Mouse (Mus musculus): ENCODE results near the gene Fut11. TPM values are rescaled to one million over a fixed set of nuclear protein-coding genes. Genes with fewer than 3 reads are reported as not detected.

The Fut11 gene
- polyA plus RNA-seq (2014; fragmentation: Illumina TruSeq; extraction: RNeasy Lipid Tissue Mini Kit (QIAGEN cat#74804); ENCODE audit: low read depth, low replicate concordance) = 5.9 TPM

DNA sequence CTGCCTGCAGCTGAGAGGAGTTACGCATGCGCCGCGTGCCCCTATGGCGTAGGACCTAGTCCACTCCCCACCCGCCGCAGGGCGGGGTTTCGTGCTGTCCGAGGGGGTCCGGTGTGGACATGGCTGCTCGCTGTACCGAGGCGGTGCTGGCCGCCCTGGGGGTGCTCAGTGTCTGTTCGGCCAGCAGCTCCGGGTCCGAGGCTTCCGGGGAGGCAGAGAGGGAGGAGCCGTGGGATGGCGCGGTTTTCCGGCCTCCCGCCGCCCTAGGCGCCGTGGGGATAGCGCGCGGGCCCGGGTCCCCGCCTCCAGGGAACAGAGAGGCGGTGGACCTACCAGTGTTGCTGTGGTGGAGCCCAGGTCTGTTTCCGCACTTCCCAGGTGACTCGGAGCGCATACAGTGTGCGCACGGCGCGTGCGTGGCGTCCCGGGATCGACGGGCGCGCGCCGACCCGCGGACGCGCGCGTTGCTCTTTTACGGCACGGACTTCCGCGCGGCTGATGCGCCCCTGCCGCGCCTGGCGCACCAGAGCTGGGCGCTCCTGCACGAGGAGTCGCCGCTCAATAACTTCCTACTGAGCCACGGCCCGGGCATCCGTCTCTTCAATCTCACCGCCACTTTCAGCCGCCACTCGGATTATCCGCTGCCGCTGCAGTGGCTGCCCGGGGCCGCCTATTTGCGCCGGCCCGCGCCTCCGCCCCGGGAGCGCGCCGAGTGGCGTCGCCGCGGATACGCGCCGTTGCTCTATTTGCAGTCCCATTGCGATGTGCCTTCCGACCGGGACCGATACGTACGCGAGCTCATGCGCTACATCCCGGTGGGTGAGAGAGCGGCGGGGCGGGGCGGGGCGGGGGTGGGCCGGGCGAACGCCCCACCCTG is at the start of gene Fut11:
Gene Fut11 (plus strand): TSS at position 85 of the 877 bp plus-strand sequence.

DNA sequence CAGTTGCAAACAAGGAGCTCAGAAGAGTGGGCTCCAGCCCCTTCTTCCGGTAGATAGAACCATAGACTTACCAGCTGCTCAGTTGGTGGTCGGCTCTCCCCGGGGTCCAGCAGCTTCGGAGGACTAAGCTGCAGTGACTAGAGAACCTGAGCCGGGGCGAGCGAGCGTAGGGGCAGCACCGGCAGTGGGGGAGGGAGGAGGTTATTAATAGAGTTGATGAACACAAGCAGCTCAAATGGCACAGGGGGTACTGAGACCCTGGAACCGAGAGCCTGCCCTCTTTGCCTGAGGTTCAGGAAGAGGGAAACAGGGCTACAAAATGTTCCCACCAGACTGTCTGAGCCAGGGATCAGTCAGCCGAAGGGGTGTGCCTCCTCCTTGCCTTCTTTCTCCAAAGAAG is 38.4 kb upstream of the Fut11 start, which contains the start of gene Myoz1:
Gene Myoz1 (minus strand): TSS at position 180 of the 400 bp plus-strand sequence.

DNA sequence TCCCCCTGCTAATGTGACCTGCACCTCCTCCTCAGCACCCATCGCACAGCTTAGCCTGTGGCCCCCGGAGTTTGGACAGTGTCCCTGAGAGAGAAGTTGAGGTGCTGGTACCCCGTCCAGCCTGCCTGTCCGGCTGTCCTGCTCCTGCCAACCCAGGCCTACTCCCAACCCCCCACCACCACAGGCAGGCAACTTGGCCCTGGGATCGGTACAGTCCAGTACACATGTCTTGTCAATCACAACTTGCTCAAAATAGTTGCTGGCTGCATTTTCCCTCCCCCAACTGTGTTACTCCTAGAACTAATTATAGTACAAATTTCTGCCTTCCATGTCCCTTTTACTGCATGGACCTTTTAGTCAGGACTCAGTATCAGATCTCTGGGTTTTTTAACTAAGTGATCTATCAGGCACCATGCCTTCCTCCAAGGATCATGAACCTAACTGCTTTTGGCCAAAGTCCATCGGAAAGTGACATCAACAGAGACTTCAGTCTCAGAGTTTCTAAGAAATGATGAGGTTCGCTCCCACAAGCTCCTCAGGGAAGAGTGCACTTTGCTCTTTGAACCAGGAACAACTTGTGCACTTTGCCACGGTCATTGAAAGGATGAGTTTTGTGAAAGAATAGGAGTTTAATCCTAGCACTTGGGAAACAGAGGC is 26.5 kb upstream of the Fut11 start, which contains the start of gene Synpo2l:
Gene Synpo2l (minus strand): TSS at position 201 of the 657 bp plus-strand sequence.

DNA sequence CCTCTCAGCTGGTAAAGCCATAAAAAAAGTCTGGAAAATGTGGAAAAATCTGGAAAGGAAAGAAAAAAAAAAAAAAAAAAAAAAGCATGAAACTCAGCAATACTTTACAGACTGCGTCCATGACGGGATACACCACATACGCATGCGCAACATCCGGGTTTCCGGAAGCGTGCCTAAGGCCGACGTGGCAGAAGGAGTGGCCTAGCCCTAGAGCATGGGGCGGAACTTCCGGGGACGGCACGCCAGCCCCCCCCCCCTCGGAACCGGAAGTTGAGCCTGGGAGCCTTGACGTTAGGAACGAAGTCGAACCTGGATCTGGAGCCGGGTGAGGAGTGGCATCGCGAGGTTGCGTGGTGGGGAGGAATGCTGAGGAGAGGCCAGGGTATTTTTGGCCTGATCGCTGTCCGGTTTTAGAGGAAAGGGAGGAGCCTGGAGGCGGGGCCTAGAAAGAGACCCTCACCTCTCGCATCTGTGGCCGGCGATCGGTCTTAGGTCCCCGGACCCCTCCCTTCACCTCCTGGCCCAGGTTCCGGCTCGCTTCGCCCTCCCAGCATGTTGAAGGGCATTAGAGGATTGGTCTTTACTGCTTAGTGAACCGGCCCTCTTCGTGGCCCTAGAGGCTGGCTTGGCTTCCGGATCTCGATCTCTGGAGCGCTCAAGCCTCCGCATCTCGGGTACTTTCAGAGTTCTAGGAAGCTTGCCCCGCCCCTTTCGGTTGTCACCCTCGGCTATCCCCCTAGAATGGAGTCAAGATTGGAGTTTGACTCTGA is 20.5 kb upstream of the Fut11 start, which contains the start of gene Sec24c:
Gene Sec24c (plus strand): TSS at position 245 of the 770 bp plus-strand sequence.

DNA sequence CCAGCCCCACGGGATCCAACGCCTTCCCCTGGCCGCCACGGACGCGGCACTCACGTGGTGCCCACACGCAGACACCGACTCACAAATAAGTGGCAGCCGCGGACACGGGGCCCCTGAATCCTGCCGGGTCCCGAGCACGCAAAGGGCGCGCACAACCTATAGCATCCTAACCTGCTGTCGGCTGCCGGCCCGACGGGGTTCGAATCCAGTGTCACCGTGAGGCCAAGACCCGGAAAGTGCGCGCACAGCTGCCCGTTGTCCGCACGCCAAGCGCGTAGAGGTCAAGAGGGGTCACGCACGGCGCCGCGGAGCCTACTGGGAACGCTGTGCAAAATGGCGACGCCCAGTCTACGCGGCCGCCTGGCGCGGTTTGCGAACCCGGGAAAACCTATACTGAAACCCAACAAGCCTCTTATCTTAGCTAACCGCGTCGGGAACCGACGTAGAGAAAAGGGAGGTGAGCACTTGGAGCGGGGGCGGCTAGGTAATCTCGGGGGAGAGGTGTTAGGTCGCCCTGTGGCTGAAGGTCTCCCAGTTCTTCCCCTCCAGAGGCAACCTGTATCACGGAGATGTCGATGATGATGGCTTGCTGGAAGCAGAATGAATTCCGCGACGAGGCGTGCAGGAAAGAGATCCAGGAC is 8.1 kb downstream of the Fut11 start, which contains the start of gene Chchd1:
Gene Chchd1 (plus strand): TSS at position 266 of the 641 bp plus-strand sequence.

DNA sequence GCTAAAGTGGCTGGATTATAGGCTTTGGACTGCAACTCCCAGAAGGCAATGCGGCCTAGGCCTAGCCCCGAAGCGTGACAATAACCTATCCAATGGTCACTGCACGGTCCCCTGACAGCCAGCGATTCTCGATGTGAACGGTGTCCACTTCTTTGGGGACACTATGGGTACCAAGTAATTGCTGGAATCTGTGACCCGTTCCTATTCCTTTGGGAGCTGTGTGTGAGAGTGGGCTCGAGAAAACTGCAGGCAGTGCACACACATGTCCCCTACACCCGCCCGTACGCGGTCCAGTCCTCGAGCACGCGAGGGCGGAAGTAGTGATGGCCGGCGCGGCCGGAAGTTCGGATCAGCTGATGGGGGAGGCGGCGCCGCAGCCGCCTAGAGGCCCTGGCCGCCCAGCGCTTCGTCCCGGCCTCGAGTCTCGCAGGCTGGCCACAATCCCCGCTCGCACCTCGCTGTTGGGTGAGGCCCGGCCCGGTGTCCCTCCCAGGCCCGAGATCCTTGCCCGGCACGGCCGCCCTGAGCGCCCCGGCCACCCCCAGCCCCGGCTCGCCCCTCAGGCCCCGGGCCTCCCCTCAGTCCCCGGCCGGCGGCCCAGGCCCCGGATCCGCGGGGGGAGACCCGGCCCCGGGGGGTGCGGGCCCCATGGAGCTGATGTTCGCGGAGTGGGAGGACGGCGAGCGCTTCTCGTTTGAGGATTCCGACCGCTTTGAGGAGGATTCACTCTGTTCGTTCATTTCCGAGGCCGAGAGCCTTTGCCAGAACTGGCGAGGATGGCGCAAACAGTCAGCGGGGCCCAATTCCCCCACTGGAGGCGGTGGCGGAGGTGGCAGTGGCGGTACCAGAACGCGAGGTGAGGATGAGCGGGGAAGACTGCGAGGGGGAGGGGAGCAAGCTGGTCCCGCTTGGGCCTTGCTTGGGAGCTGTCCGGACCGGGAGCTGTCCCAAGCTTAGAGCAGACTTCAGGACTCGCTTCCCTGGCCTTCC is 12.7 kb downstream of the Fut11 start, which contains the start of gene Zswim8:
Gene Zswim8 (plus strand): TSS at position 352 of the 990 bp plus-strand sequence.

GRCm38 (mm10) chr14:20733952-20734774 is 39.4 kb downstream of the Fut11 start, which contains the start of gene Ndst2:
TSS of gene Ndst2 (minus strand) at chr14:20734562.

Other genes with a start within 250 kb of the Fut11 start
- gene Cfap70, start 242.7 kb upstream of the Fut11 start, polyA plus RNA-seq (2014; fragmentation: Illumina TruSeq; extraction: RNeasy Lipid Tissue Mini Kit (QIAGEN cat#74804); ENCODE audit: low read depth, low replicate concordance) = not detected
- gene Anxa7, start 214.8 kb upstream of the Fut11 start, polyA plus RNA-seq (2014; fragmentation: Illumina TruSeq; extraction: RNeasy Lipid Tissue Mini Kit (QIAGEN cat#74804); ENCODE audit: low read depth, low replicate concordance) = 69.3 TPM
- 0.82 TPM for gene Mss51, start 198.1 kb upstream of the Fut11 start, polyA plus RNA-seq (2014; fragmentation: Illumina TruSeq; extraction: RNeasy Lipid Tissue Mini Kit (QIAGEN cat#74804); ENCODE audit: low read depth, low replicate concordance)
- gene Ppp3cb, start 148.4 kb upstream of the Fut11 start, polyA plus RNA-seq (2014; fragmentation: Illumina TruSeq; extraction: RNeasy Lipid Tissue Mini Kit (QIAGEN cat#74804); ENCODE audit: low read depth, low replicate concordance) = 62.6 TPM
- 1.6 TPM for gene Usp54, start 53.9 kb upstream of the Fut11 start, polyA plus RNA-seq (2014; fragmentation: Illumina TruSeq; extraction: RNeasy Lipid Tissue Mini Kit (QIAGEN cat#74804); ENCODE audit: low read depth, low replicate concordance)
- not detected for gene Myoz1, start 38.4 kb upstream of the Fut11 start, polyA plus RNA-seq (2014; fragmentation: Illumina TruSeq; extraction: RNeasy Lipid Tissue Mini Kit (QIAGEN cat#74804); ENCODE audit: low read depth, low replicate concordance)
- gene Synpo2l, start 26.6 kb upstream of the Fut11 start, polyA plus RNA-seq (2014; fragmentation: Illumina TruSeq; extraction: RNeasy Lipid Tissue Mini Kit (QIAGEN cat#74804); ENCODE audit: low read depth, low replicate concordance) = not detected
- 32.9 TPM for gene Sec24c, start 20.7 kb upstream of the Fut11 start, polyA plus RNA-seq (2014; fragmentation: Illumina TruSeq; extraction: RNeasy Lipid Tissue Mini Kit (QIAGEN cat#74804); ENCODE audit: low read depth, low replicate concordance)
- 86.8 TPM for gene Chchd1, start 8.0 kb downstream of the Fut11 start, polyA plus RNA-seq (2014; fragmentation: Illumina TruSeq; extraction: RNeasy Lipid Tissue Mini Kit (QIAGEN cat#74804); ENCODE audit: low read depth, low replicate concordance)
- 3.9 TPM for gene Zswim8, start 12.6 kb downstream of the Fut11 start, polyA plus RNA-seq (2014; fragmentation: Illumina TruSeq; extraction: RNeasy Lipid Tissue Mini Kit (QIAGEN cat#74804); ENCODE audit: low read depth, low replicate concordance)
- 3.9 TPM for gene Ndst2, start 39.6 kb downstream of the Fut11 start, polyA plus RNA-seq (2014; fragmentation: Illumina TruSeq; extraction: RNeasy Lipid Tissue Mini Kit (QIAGEN cat#74804); ENCODE audit: low read depth, low replicate concordance)
- 7.2 TPM for gene Camk2g, start 99.1 kb downstream of the Fut11 start, polyA plus RNA-seq (2014; fragmentation: Illumina TruSeq; extraction: RNeasy Lipid Tissue Mini Kit (QIAGEN cat#74804); ENCODE audit: low read depth, low replicate concordance)
- gene Plau, start 141.7 kb downstream of the Fut11 start, polyA plus RNA-seq (2014; fragmentation: Illumina TruSeq; extraction: RNeasy Lipid Tissue Mini Kit (QIAGEN cat#74804); ENCODE audit: low read depth, low replicate concordance) = 0.69 TPM
- gene Vcl, start 234.4 kb downstream of the Fut11 start, polyA plus RNA-seq (2014; fragmentation: Illumina TruSeq; extraction: RNeasy Lipid Tissue Mini Kit (QIAGEN cat#74804); ENCODE audit: low read depth, low replicate concordance) = 18.1 TPM

Data from liver, adult 10 weeks (tissue).